Mouse (Mus musculus): ENCODE results near the gene Ppp1cb. TPM values are rescaled to one million over a fixed set of nuclear protein-coding genes. Genes with fewer than 3 reads are reported as not detected.
"Not testable (repeated sequence)": the region's sequence is repeated elsewhere in the genome, so short reads cannot be mapped to it uniquely, and the experiment has no call there.

Gene Ppp1cb
- total RNA-seq (2021), result 100 to 1,000 TPM; 380 to 391 TPM

GRCm38 (mm10) chr5:32458408-32459143, at the start of gene Ppp1cb:
Gene Ppp1cb, plus strand, starts transcription at chr5:32458843.
- DNase-seq (ENCODE audit: low spot score in 2 of 2), result peak; percentile 95 to 98
- intact Hi-C loops (cut with DNase I), result loop anchor here (5.0 kb wide), 2 partner anchors 56 to 111 kb away; no protein-coding TSS in a partner anchor

GRCm38 (mm10) chr5:32409747-32410146, 48.9 kb upstream of the Ppp1cb start:
- intact Hi-C loops (cut with DNase I), result no loop called here
- no peak for DNase-seq (ENCODE audit: low spot score in 2 of 2)

- intact Hi-C loops (cut with DNase I), result no loop called here
- DNase-seq (ENCODE audit: low spot score in 2 of 2), result peak in 1 of 2 experiments; percentile 0
Observed at GRCm38 (mm10) chr5:32410954-32411688, 47.5 kb upstream of the Ppp1cb start.

- peak in 1 of 2 experiments; percentile 2 for DNase-seq (ENCODE audit: low spot score in 2 of 2)
- intact Hi-C loops (cut with DNase I), result no loop called here
Observed at GRCm38 (mm10) chr5:32412186-32412950, 46.3 kb upstream of the Ppp1cb start.

GRCm38 (mm10) chr5:32413083-32413482, 45.6 kb upstream of the Ppp1cb start:
- intact Hi-C loops (cut with DNase I), result no loop called here
- DNase-seq (ENCODE audit: low spot score in 2 of 2), result no peak

- DNase-seq (ENCODE audit: low spot score in 2 of 2), result no peak
- intact Hi-C loops (cut with DNase I), result no loop called here
Observed at GRCm38 (mm10) chr5:32413569-32413968, 45.1 kb upstream of the Ppp1cb start.

GRCm38 (mm10) chr5:32414461-32414985, 44.1 kb upstream of the Ppp1cb start:
- intact Hi-C loops (cut with DNase I), result no loop called here
- peak in 1 of 2 experiments; percentile 23 for DNase-seq (ENCODE audit: low spot score in 2 of 2)

GRCm38 (mm10) chr5:32415554-32415953, 43.1 kb upstream of the Ppp1cb start:
- DNase-seq (ENCODE audit: low spot score in 2 of 2), result no peak
- intact Hi-C loops (cut with DNase I), result no loop called here

- intact Hi-C loops (cut with DNase I), result no loop called here
- DNase-seq (ENCODE audit: low spot score in 2 of 2), result no peak
Observed at GRCm38 (mm10) chr5:32416881-32417280, 41.8 kb upstream of the Ppp1cb start.

GRCm38 (mm10) chr5:32422081-32422589, 36.5 kb upstream of the Ppp1cb start:
- intact Hi-C loops (cut with DNase I), result no loop called here
- no peak for DNase-seq (ENCODE audit: low spot score in 2 of 2)

- intact Hi-C loops (cut with DNase I), result no loop called here
- DNase-seq (ENCODE audit: low spot score in 2 of 2), result no peak
Observed at GRCm38 (mm10) chr5:32423339-32424046, 35.1 kb upstream of the Ppp1cb start.

GRCm38 (mm10) chr5:32424464-32424863, 34.2 kb upstream of the Ppp1cb start:
- DNase-seq (ENCODE audit: low spot score in 2 of 2), result no peak
- intact Hi-C loops (cut with DNase I), result no loop called here

- DNase-seq (ENCODE audit: low spot score in 2 of 2), result no peak
- intact Hi-C loops (cut with DNase I), result no loop called here
Observed at GRCm38 (mm10) chr5:32425485-32426171, 33.0 kb upstream of the Ppp1cb start.

- no peak for DNase-seq (ENCODE audit: low spot score in 2 of 2)
- intact Hi-C loops (cut with DNase I), result no loop called here
Observed at GRCm38 (mm10) chr5:32430399-32430798, 28.2 kb upstream of the Ppp1cb start.

GRCm38 (mm10) chr5:32434346-32434745, 24.3 kb upstream of the Ppp1cb start:
- intact Hi-C loops (cut with DNase I); DNase-seq (ENCODE audit: low spot score in 2 of 2): not testable (repeated sequence)

- no peak for DNase-seq (ENCODE audit: low spot score in 2 of 2)
- intact Hi-C loops (cut with DNase I), result no loop called here
Observed at GRCm38 (mm10) chr5:32435612-32436011, 23.0 kb upstream of the Ppp1cb start.

GRCm38 (mm10) chr5:32437901-32438563, 20.6 kb upstream of the Ppp1cb start:
- intact Hi-C loops (cut with DNase I), result no loop called here
- no peak for DNase-seq (ENCODE audit: low spot score in 2 of 2)

GRCm38 (mm10) chr5:32438564-32438922, 20.1 kb upstream of the Ppp1cb start:
- intact Hi-C loops (cut with DNase I), result no loop called here
- DNase-seq (ENCODE audit: low spot score in 2 of 2), result no peak
